Mouse (Mus musculus) intestine, embryonic 16.5 days (tissue): ENCODE data around the gene Ltf. TPM values are rescaled to one million over a fixed set of nuclear protein-coding genes. Genes with fewer than 3 reads are reported as not detected.

Experiments
- ATAC-seq: fragments of 200-750 bp; cut with Nextera tagmentation; 2 replicates; pipeline ENCODE4 v1.8.0; 2017; ENCODE audit warnings: moderate TSS enrichment, moderate library complexity
- H3K27ac ChIP-seq: fragments of 300-500 bp; sonication (generic); 2 replicates; pipeline ENCODE4 v1.5.1; 2014; ENCODE audit warnings: mild to moderate bottlenecking, low read length
- H3K27me3 ChIP-seq: fragments of 300-500 bp; sonication (generic); replicated peaks from 2 replicates; pipeline ENCODE4 v1.6.1; 2014; ENCODE audit warnings: low read length, control low read depth, mixed read lengths; ENCODE audit not compliant: control insufficient read depth, insufficient read depth
- H3K36me3 ChIP-seq: fragments of 300-500 bp; sonication (generic); 2 replicates; pipeline ENCODE4 v1.6.1; 2014; ENCODE audit warnings: low read length, control low read depth; ENCODE audit not compliant: control insufficient read depth, insufficient read depth
- H3K4me1 ChIP-seq: fragments of 300-500 bp; sonication (generic); 2 replicates; pipeline ENCODE4 v1.6.1; 2014; ENCODE audit warnings: low read length, control low read depth, mixed read lengths; ENCODE audit not compliant: control insufficient read depth, insufficient read depth
- H3K4me2 ChIP-seq: fragments of 300-500 bp; sonication (generic); 2 replicates; pipeline ENCODE4 v1.6.1; 2014; ENCODE audit warnings: low read depth, low read length, control low read depth
- H3K4me3 ChIP-seq: fragments of 300-500 bp; sonication (generic); 2 replicates; pipeline ENCODE4 v1.5.1; 2014; ENCODE audit warnings: mild to moderate bottlenecking, low read length
- H3K9ac ChIP-seq: fragments of 300-500 bp; sonication (generic); 2 replicates; pipeline ENCODE4 v1.6.1; 2014; ENCODE audit warnings: low read depth, low read length
- H3K9me3 ChIP-seq: fragments of 300-500 bp; sonication (generic); 2 replicates; pipeline ENCODE4 v1.6.1; 2016; ENCODE audit warnings: low read length, control low read depth; ENCODE audit not compliant: control insufficient read depth
- WGBS: fragments of 180-500 bp; shearing (Covaris S2); extraction: QIAGEN DNeasy Blood & Tissue Kit; methylation state at CpG from one replicate; pipeline ENCODE4 v1.1.7; 2014; 5-methylcytosine and 5-hydroxymethylcytosine counted together
- polyA plus RNA-seq: library from polyadenylated mRNA; unstranded; fragments of >200 nt; fragmentation: Nextera tagmentation; extraction: Ambion mirVana; gene quantifications from 2 replicates; pipeline ENCODE4 v1.2.1, GENCODE M21; 2015

The Ltf gene
- polyA plus RNA-seq: 3.2 and 3.4 TPM in 2 replicates

DNA sequence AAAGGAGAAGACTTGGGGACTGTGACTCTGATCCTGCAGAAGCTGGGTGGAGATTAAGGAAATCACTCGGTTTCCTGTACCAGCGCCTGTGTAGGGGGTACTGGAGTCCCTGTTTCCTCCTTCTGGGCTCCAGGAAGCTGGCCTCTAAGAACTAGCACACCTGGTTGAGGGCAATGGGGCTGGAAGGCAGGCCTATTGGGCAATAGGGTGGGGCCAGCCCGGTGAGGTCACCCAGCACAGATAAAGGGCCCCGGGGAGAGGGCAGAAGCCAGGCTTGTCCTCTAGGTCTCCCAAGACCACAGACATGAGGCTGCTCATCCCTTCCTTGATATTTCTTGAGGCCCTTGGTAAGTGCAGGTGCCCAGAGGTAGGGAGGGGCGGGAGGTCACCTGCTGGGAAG lies at the start of gene Ltf:
Ltf (plus strand) TSS at position 250 of the 400 bp plus-strand sequence.
- H3K27me3 ChIP-seq: no peaks in the 10 kb centered on the region
- no peak within 1 kb of the TSS for H3K4me3 ChIP-seq
- 66% methylated on average over 5 of the region's 5 CpGs for WGBS
- H3K9ac ChIP-seq: peak within 1 kb of the TSS; percentile 11; the same call in 1 of the 2 replicates
- H3K27ac ChIP-seq: peak within 1 kb of the TSS; percentile 15; the same call in 1 of the 2 replicates
- peak; percentile 96 for ATAC-seq
- no peaks in the 10 kb centered on the region for H3K4me1 ChIP-seq
- H3K36me3 ChIP-seq: no peaks in the 10 kb centered on the region
- H3K4me2 ChIP-seq: no peak within 1 kb of the TSS
- H3K9me3 ChIP-seq: no peaks in the 10 kb centered on the region

DNA sequence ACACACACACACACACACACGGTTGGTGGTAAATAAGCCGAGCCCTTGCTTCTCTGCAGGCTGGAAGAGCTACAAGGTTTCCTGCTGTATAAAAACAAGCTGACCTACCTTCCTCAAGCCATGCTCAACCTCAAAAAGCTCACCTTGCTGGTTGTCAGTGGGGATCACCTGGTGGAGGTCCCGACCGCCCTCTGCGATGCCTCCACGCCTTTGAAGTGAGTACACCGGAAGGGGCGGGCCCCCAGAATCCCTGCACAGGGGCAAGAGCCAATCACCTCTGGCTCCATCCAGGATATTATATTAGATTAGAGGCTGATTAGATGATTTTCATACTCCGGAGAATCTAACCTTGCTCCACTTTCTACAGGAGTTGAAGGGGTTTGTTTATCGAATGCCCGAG lies 39.7 kb upstream of the Ltf start:
- H3K36me3 ChIP-seq: no peaks in the 10 kb centered on the region
- no peak overlapping the region for H3K4me2 ChIP-seq
- H3K9ac ChIP-seq: no peak overlapping the region
- WGBS: 93% methylated on average over 11 of the region's 11 CpGs
- no peaks in the 10 kb centered on the region for H3K9me3 ChIP-seq
- no peak overlapping the region for H3K27ac ChIP-seq
- H3K4me3 ChIP-seq: no peak overlapping the region
- ATAC-seq: no peak
- H3K4me1 ChIP-seq: no peaks in the 10 kb centered on the region
- no peaks in the 10 kb centered on the region for H3K27me3 ChIP-seq

DNA sequence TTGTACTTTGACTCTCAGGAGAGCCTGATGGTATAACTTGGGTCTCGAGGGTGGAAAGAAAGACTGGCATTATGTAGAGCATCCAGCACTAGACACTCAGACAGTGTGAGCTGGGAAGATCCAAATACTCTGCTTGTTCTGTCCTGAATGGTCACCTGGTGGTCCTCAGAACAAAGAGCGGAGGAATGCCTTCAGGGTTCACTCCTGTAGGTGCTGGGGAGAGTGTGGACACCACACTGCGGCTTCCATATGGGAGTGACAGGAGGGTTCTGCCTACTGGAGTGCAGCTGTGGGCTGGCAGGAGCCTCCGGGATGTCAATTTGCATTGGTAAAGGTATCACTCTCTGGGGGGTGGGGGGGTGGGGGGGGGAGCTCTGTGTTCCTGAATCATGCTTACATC lies 36.7 kb upstream of the Ltf start:
- H3K9me3 ChIP-seq: no peaks in the 10 kb centered on the region
- H3K4me3 ChIP-seq: no peak overlapping the region
- H3K4me1 ChIP-seq: no peaks in the 10 kb centered on the region
- ATAC-seq: no peak
- no peaks in the 10 kb centered on the region for H3K36me3 ChIP-seq
- 69% methylated on average over 4 of the region's 4 CpGs for WGBS
- H3K27ac ChIP-seq: no peak overlapping the region
- no peak overlapping the region for H3K4me2 ChIP-seq
- no peak overlapping the region for H3K9ac ChIP-seq
- no peaks in the 10 kb centered on the region for H3K27me3 ChIP-seq

DNA sequence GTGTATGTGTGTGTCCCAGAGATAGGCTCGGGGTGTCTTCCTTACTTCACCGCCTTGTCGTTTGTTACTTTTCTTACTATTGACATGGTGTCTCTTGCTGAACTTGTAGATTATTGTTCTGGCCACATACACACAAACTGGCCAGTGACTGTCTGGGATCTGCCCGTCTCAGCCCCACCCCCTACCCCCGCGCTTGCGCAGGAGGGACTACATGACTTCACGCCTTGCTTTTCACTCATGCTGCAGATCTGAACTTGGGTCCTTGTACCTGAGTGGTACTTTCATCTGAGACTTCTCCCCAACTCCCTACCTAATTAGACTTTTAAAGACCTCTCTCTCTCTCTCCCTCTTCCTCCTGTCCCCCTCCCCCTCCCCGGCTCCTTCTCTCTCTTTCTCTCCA lies 35.0 kb upstream of the Ltf start:
- H3K4me2 ChIP-seq: no peak overlapping the region
- no peaks in the 10 kb centered on the region; the same call in 1 of the 2 replicates for H3K4me1 ChIP-seq
- no peaks in the 10 kb centered on the region for H3K9me3 ChIP-seq
- H3K27ac ChIP-seq: no peak overlapping the region
- no peak for ATAC-seq
- WGBS: 94% methylated on average over 9 of the region's 9 CpGs
- H3K4me3 ChIP-seq: no peak overlapping the region
- no peak overlapping the region for H3K9ac ChIP-seq
- H3K36me3 ChIP-seq: no peaks in the 10 kb centered on the region
- H3K27me3 ChIP-seq: no peaks in the 10 kb centered on the region

DNA sequence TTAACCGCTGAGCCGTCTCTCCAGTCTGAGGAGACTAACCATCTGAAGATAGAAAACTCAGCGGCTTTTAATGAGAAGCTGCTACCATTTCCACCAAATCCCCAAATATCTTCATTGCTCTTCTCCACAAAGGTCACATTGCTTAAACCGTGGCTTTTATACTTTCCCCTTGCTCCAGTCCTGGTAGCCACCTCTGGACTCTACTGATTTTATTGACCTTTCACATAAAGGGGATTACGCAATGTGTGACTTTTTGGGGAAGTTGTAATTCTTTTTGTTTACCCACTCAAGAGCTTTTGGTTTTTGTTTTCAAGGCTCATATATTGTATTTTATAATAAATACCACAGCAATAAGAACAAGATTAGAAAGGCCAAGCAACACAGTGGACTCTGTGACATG lies 33.5 kb upstream of the Ltf start:
- H3K27ac ChIP-seq: no peak overlapping the region
- H3K4me2 ChIP-seq: no peak overlapping the region
- peaks cover 8% of the 10 kb centered on the region for H3K4me1 ChIP-seq
- H3K27me3 ChIP-seq: no peaks in the 10 kb centered on the region
- no peak for ATAC-seq
- no peaks in the 10 kb centered on the region for H3K9me3 ChIP-seq
- H3K9ac ChIP-seq: no peak overlapping the region
- WGBS: 88% methylated on average over 5 of the region's 5 CpGs
- no peaks in the 10 kb centered on the region for H3K36me3 ChIP-seq
- H3K4me3 ChIP-seq: no peak overlapping the region

DNA sequence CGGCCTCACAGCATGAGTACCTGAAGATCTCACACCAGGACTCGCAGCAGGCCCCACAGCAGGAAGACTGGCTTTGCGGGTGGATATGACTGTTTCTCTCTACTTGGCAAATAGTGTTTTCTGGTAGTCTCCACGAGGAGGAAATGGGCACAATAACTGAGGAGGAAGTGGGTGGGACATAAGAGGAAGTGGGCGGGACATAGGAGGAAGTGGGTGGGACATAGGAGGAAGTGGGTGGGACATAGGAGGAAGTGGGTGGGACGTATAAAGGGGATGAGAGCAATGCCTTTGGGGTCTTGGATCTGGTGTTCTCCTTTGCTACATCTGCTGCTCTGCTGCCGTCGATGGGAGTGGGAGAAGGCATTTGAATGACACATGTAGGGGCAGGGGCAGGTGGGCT lies 33.1 kb upstream of the Ltf start:
- H3K36me3 ChIP-seq: no peaks in the 10 kb centered on the region
- peaks cover 8% of the 10 kb centered on the region for H3K4me1 ChIP-seq
- no peak overlapping the region for H3K4me3 ChIP-seq
- no peak overlapping the region for H3K9ac ChIP-seq
- WGBS: 91% methylated on average over 8 of the region's 8 CpGs
- no peaks in the 10 kb centered on the region for H3K9me3 ChIP-seq
- no peak overlapping the region for H3K27ac ChIP-seq
- no peak for ATAC-seq
- no peak overlapping the region for H3K4me2 ChIP-seq
- no peaks in the 10 kb centered on the region for H3K27me3 ChIP-seq

DNA sequence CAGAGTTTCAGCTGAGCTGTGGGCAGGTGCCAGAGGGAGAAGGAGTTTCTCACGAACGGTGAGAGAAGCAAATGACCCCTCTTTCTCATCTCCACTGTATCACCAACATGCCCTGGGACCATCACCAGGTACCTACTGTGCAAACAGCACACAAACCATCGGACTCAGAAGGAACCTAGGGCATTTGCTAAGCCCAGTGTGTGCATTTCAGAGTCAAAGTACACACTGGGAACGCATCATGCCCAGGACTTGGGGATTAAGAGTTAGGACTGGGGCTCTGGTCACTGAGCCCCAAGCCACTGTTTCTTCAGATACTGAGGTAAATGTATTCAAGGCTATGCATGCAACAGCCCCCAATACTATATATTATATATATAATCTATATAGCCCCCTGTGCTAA lies 31.7 kb upstream of the Ltf start:
- no peak for ATAC-seq
- 74% methylated on average over 4 of the region's 4 CpGs for WGBS

DNA sequence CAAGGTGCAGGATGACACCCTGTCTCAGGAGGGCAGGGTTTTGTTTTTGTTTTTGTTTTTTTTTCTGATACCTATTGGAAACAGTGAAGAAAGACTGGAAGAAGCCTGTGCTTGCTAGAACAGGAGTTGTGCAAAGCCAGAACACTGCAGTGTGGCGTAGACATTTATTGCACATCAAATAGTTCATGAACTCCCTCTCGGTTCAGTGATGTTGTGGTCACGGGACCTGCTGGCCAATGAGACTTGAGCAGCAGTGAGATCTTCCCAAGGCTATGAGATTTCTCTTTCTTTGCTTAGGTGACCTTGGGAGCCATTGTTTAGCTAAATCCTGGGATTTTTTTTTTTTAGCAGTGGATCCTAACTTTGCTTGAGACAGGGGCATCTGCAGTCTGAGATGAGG lies 31.0 kb upstream of the Ltf start:
- no peak overlapping the region for H3K4me2 ChIP-seq
- 58% methylated on average over 3 of the region's 3 CpGs for WGBS
- H3K9ac ChIP-seq: no peak overlapping the region
- peaks cover 8% of the 10 kb centered on the region for H3K4me1 ChIP-seq
- no peaks in the 10 kb centered on the region for H3K36me3 ChIP-seq
- no peaks in the 10 kb centered on the region for H3K9me3 ChIP-seq
- no peak for ATAC-seq
- no peak overlapping the region for H3K4me3 ChIP-seq
- H3K27me3 ChIP-seq: no peaks in the 10 kb centered on the region
- H3K27ac ChIP-seq: no peak overlapping the region

More for the DNA sequence above, 31.7 kb upstream of the Ltf start:
- H3K9me3 ChIP-seq: no peaks in the 10 kb centered on the region
- H3K36me3 ChIP-seq: no peaks in the 10 kb centered on the region
- no peak overlapping the region for H3K9ac ChIP-seq
- no peak overlapping the region for H3K27ac ChIP-seq
- no peaks in the 10 kb centered on the region for H3K27me3 ChIP-seq
- H3K4me1 ChIP-seq: peaks cover 8% of the 10 kb centered on the region
- H3K4me3 ChIP-seq: no peak overlapping the region
- H3K4me2 ChIP-seq: no peak overlapping the region

DNA sequence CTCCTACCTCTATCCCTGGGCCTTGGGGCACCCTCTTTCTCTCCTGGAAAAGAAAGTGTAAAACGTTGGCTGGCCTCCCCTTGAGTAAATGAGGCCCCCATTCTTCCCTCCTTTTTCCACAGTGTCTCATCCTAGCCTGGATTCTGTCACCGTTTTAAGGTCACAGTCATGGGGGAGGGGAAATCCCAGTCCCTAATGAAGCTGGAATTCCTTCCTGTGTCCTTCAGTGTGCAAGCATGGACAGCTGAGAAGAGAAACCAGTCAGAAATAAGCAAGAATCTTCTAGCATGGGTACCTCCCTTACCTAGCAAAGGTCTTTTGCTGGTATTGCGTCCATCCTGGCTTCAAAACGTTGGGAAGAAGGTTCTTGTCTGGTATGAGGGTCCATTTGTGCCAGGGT lies 29.9 kb upstream of the Ltf start:
- H3K36me3 ChIP-seq: no peaks in the 10 kb centered on the region
- no peaks in the 10 kb centered on the region for H3K9me3 ChIP-seq
- 60% methylated on average over 4 of the region's 4 CpGs for WGBS
- H3K27me3 ChIP-seq: no peaks in the 10 kb centered on the region
- no peak for ATAC-seq
- H3K9ac ChIP-seq: no peak overlapping the region
- no peak overlapping the region for H3K4me2 ChIP-seq
- H3K27ac ChIP-seq: no peak overlapping the region
- H3K4me1 ChIP-seq: peaks cover 12% of the 10 kb centered on the region
- H3K4me3 ChIP-seq: no peak overlapping the region

DNA sequence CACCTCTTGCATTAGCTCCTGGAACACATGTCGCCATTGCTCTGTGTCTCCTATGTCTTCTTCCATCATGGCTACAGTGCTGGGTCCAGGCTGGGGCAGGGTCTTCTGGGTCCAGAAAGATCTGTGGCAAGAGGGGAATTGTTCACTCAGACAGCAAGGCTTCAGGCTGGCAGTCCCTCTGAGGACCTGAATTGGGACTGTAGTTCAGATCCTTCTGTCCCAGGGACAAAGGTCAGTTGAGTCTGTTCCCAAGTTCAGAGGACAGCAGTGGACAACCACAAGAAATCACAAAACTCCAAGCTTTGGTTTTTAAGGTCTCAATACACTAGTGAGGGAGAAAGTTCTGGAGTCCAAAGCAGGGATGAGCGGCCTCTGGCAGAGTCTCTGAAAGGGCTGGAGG lies 29.5 kb upstream of the Ltf start:
- ATAC-seq: no peak
- H3K36me3 ChIP-seq: no peaks in the 10 kb centered on the region
- 93% methylated on average over 2 of the region's 2 CpGs for WGBS
- H3K4me2 ChIP-seq: no peak overlapping the region
- no peak overlapping the region for H3K9ac ChIP-seq
- H3K4me1 ChIP-seq: peaks cover 15% of the 10 kb centered on the region
- no peaks in the 10 kb centered on the region for H3K9me3 ChIP-seq
- no peak overlapping the region for H3K4me3 ChIP-seq
- H3K27me3 ChIP-seq: no peaks in the 10 kb centered on the region
- H3K27ac ChIP-seq: no peak overlapping the region
